Comparison of ENCODE assay signal across 8 mouse cellular contexts in the genomic region with DNA sequence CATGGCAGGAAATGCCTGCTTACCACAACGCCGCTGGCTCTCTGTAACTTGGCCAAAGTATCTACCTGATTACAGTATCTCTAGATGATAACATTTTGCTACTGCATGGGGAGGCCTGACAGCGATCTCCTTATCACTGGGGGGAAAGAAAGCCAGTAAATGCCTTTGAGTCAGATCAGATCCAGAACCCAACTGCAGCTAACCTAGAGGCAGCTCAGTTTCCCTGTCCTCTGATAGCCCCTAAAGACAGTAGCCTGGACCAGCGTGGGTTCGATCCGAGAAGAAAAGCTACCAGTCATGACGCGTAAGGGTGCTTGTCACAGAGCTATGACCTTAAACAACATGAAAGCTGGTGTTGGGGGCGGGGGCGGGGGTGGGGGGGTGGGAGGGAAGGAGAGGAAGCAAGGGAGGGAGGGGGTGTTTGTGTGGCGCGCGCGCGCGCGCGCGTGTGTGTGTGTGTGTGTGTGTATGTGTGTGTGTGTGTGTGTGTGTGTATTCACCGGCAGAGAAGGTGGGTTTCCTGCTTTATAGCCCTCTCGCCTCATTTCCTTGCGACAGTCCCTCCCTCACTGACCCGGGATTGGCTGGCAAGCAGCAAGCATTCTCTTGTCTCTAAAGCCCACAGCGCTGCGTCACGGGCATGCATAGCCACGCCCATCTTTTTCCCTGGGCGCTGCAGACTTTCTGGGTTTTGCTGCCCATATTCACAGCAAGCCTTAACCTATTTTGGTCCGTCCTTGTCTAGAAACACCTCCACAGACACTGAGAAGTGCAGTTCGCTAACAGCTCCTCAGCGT. TPM values are rescaled to one million over a fixed set of nuclear protein-coding genes. Genes with fewer than 3 reads are reported as not detected.
A peak's percentile ranks its signal among the peaks of the same experiment; 100 is the strongest.
DNase-seq lines count a peak whose midpoint lies in the region; ATAC-seq lines count a peak whose summit lies in the region.

No protein-coding gene starts in this region.

- no peaks in the 10 kb centered on the region for H3K9me3 ChIP-seq in forebrain, embryonic 16.5 days (ENCODE audit: control insufficient read depth, low read length)
- no peaks in the 10 kb centered on the region for H3K9me3 ChIP-seq in neural tube, embryonic 15.5 days (replicated peaks)

- no peaks in the 10 kb centered on the region for H3K27me3 ChIP-seq in forebrain, embryonic 16.5 days (replicated peaks; ENCODE audit: control insufficient read depth, insufficient read depth, low read length)
- no peaks in the 10 kb centered on the region for H3K27me3 ChIP-seq in neural tube, embryonic 15.5 days (replicated peaks)

- ATAC-seq in forebrain, embryonic 16.5 days: peak; percentile 99
- peak; percentile 98 for ATAC-seq in neural tube, embryonic 15.5 days (ENCODE audit: low FRiP score)

- peak overlapping the region; percentile 63 for H3K9ac ChIP-seq in forebrain, embryonic 16.5 days (replicated peaks; ENCODE audit: low read depth, low read length)
- peak overlapping the region; percentile 56 for H3K9ac ChIP-seq in neural tube, embryonic 15.5 days (replicated peaks)

- H3K4me3 ChIP-seq in forebrain, embryonic 16.5 days (replicated peaks; ENCODE audit: low read length): peak overlapping the region; percentile 48
- H3K4me3 ChIP-seq in neural tube, embryonic 15.5 days (replicated peaks): peak overlapping the region; percentile 45

- H3K36me3 ChIP-seq in forebrain, embryonic 16.5 days (ENCODE audit: control insufficient read depth, insufficient read depth): no peaks in the 10 kb centered on the region
- no peaks in the 10 kb centered on the region for H3K36me3 ChIP-seq in neural tube, embryonic 15.5 days

- H3K27ac ChIP-seq in forebrain, embryonic 16.5 days (ENCODE audit: low read length): peak overlapping the region; percentile 74
- H3K27ac ChIP-seq in neural tube, embryonic 15.5 days (replicated peaks): peak overlapping the region; percentile 87

- intact Hi-C loops in heart, postnatal 36 days (cut with DNase I): no loop called here

- DNase-seq in ES-CJ7 (ENCODE audit: low read depth, low spot score): peak; percentile 72
- peak; percentile 77 to 88 for DNase-seq in cerebellum, adult 18-20 months
- DNase-seq in heart, postnatal 36 days: peak; percentile 77
- peak; percentile 68 to 86 for DNase-seq in layer of hippocampus, adult 18-20 months (ENCODE audit: low spot score in 2 of 2)
- peak; percentile 89 to 93 for DNase-seq in lung, adult 18-20 months
- peak; percentile 82 to 92 for DNase-seq in thymus, adult 18-20 months

- H3K4me1 ChIP-seq in forebrain, embryonic 16.5 days (replicated peaks; ENCODE audit: control insufficient read depth, insufficient read depth, low read length): peaks cover 10% of the 10 kb centered on the region
- peaks cover 15% of the 10 kb centered on the region for H3K4me1 ChIP-seq in neural tube, embryonic 15.5 days

- H3K4me2 ChIP-seq in forebrain, embryonic 16.5 days (ENCODE audit: low read length): peak overlapping the region; percentile 59
- peak overlapping the region; percentile 69 for H3K4me2 ChIP-seq in neural tube, embryonic 15.5 days

- 8% methylated on average over 20 of the region's 31 CpGs for WGBS in forebrain, embryonic 16.5 days
- 6% methylated on average over 19 of the region's 31 CpGs for WGBS in neural tube, embryonic 15.5 days

RNA-seq across cellular contexts. Expression of a gene that starts 18.5 kb away (rescaled TPM):
- polyA plus RNA-seq in forebrain, embryonic 16.5 days (2015; fragmentation: Nextera tagmentation; extraction: Ambion mirVana): 20.3 and 28.2 TPM in 2 replicates
- 10 to 100 TPM; 45.2 TPM for total RNA-seq in heart, postnatal 36 days (2021)
- total RNA-seq in layer of hippocampus, adult 18-20 months (2021): 10 to 100 TPM; 55.4 to 58.7 TPM
- 23.5 and 24.2 TPM in 2 replicates for polyA plus RNA-seq in neural tube, embryonic 15.5 days (2015; fragmentation: Nextera tagmentation; extraction: Ambion mirVana)

RNA-seq across cellular contexts. Expression of a gene that starts 21.4 kb away (rescaled TPM):
- polyA plus RNA-seq in forebrain, embryonic 16.5 days (2015; fragmentation: Nextera tagmentation; extraction: Ambion mirVana): 0.09 TPM in 2 replicates
- total RNA-seq in heart, postnatal 36 days (2021): not detected
- not detected for total RNA-seq in layer of hippocampus, adult 18-20 months (2021)
- polyA plus RNA-seq in neural tube, embryonic 15.5 days (2015; fragmentation: Nextera tagmentation; extraction: Ambion mirVana): 0.08 and 0.23 TPM in 2 replicates

RNA-seq across cellular contexts. Expression of a gene that starts 25.5 kb away (rescaled TPM):
- 52.4 and 58.7 TPM in 2 replicates for polyA plus RNA-seq in forebrain, embryonic 16.5 days (2015; fragmentation: Nextera tagmentation; extraction: Ambion mirVana)
- total RNA-seq in heart, postnatal 36 days (2021): 10 to 100 TPM; 12.2 to 14.8 TPM
- 10 to 100 TPM; 58.4 to 61.4 TPM for total RNA-seq in layer of hippocampus, adult 18-20 months (2021)
- 50.6 and 57.2 TPM in 2 replicates for polyA plus RNA-seq in neural tube, embryonic 15.5 days (2015; fragmentation: Nextera tagmentation; extraction: Ambion mirVana)

RNA-seq across cellular contexts. Expression of a gene that starts 52.0 kb away (rescaled TPM):
- 56.3 and 56.9 TPM in 2 replicates for polyA plus RNA-seq in forebrain, embryonic 16.5 days (2015; fragmentation: Nextera tagmentation; extraction: Ambion mirVana)
- total RNA-seq in heart, postnatal 36 days (2021): 1 to 10 TPM; 2.5 to 3.0 TPM
- total RNA-seq in layer of hippocampus, adult 18-20 months (2021): 10 to 100 TPM; 26.0 to 26.2 TPM
- 34.1 and 37.9 TPM in 2 replicates for polyA plus RNA-seq in neural tube, embryonic 15.5 days (2015; fragmentation: Nextera tagmentation; extraction: Ambion mirVana)

Comparison
In these comparisons a context has a peak if more than half of its experiments do, and no peak if none do; other contexts are left out.
1. Peak in every context shown above with its lines: DNase-seq, ATAC-seq, H3K4me3 ChIP-seq and H3K27ac ChIP-seq.